Mouse (Mus musculus) inflammation-experienced regulatory T-cells, adult 6 months (primary cell): Measurements from ENCODE around the gene Kcnj12. TPM values are rescaled to one million over a fixed set of nuclear protein-coding genes. Genes with fewer than 3 reads are reported as not detected.

ENCODE experiments used
- ATAC-seq: one replicate; pipeline ENCODE4 v1.8.0; 2017
- polyA plus RNA-seq, 3 experiments: library from polyadenylated mRNA; unstranded; fragments of 100-300 nt; shearing (Covaris generic); gene quantifications; one replicate each; pipeline ENCODE4 v1.2.1; 2017

Gene Kcnj12
- not detected for polyA plus RNA-seq

DNA sequence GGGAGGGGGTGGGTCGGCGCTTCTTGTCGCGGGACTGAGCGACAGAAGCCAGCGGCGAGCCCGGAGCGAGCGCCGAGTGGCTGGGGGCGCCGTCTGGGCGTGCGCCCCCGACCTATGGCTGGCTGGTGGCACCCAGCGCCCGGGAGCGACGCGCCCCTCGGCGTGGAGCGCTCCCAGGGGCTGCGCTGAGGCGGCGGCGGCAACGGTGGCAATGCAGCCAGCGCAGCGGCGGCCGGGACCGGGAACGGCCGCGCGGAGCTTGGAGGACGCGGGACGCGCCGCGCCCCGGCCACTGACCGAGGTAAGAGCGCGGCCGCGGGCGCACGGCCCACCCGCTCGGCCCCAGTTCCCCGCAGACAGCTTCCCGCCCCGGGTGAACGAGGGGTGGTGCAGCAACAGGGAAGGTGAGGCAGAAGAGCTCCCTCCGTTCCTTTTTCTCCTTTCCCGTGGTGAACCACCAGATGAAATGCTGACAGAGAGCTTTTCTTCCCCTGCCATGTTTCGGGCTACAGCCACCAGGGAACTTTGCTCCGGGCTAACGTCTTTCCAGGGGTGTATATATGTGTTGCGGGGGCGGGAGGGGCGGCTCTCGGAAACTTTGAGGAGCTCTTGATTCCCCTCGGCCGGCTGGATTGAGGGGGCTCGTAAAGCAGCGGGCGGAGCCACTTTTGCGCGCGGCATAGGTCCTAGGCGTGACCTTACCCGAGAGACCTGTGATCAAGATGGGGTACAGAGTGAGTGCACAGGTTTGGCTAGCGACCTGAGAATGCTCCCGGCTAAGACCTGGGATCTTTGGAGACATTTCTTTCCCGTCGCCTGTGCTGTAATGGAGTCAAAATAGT is at the start of gene Kcnj12:
TSS of gene Kcnj12 (plus strand) at position 15 of the 842 bp plus-strand sequence.
- ATAC-seq = no peak

DNA sequence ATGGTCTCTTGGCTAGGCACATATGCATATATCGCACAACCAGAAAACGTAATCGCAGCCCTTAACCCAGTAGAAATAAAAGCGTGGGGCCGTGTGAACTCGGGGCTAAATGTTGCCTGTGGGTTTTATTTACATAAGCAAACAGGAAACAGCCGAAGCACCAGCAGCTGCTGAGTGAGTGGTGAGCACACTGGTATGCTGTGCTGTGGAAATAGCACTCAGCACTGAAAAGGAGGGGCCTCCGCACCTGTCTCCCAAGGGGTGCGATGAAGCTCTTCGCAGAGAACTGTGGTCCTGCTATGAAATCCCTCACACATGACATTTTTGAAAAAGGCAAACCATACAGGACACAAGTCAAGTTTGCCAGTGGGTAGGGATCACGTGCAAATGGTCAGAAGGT is 47.3 kb upstream of the Kcnj12 start:
- ATAC-seq = no peak

DNA sequence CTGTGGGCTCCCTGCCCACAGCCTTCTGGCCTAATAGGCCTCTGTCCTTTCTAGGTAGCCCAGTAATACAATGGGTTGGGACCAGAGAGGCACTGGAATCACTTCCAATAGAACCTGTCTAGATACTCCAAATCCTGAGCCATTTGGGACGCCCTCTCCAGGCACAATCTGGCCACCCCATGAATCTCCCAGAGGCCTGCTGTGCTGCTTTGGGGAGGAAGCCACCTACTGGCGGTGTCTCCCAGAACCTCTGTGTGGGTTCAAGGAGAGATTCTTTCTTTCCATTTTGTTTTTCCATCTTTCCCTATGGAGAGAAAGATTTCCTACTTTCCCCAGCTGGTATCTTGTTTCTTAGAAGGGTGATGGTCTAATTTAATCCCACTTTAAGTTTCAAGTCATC is 46.1 kb upstream of the Kcnj12 start:
- ATAC-seq = no peak

DNA sequence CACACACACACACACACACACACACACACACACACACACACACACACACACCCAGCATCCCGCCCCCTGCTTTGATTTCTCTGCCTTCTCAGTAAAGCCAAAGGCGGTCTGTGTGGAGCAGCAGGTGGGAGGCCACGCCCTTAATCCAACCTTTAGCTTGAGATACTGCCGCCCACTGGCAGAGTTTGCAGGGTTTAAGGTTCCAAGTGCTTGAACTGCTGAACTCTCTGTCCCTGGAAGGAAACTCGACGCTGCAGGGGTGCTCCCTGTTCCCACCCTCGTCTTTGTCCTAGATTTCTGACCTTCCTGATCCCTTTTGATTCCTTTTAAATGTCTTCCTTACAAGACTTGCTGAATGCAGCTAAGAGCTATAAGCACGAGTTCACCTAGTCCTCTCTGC is 45.6 kb upstream of the Kcnj12 start:
- no peak for ATAC-seq

GRCm38 (mm10) chr11:60977153-60977552 is 45.2 kb upstream of the Kcnj12 start:
- ATAC-seq = no peak

GRCm38 (mm10) chr11:60978658-60979057 is 43.7 kb upstream of the Kcnj12 start:
- ATAC-seq = no peak

DNA sequence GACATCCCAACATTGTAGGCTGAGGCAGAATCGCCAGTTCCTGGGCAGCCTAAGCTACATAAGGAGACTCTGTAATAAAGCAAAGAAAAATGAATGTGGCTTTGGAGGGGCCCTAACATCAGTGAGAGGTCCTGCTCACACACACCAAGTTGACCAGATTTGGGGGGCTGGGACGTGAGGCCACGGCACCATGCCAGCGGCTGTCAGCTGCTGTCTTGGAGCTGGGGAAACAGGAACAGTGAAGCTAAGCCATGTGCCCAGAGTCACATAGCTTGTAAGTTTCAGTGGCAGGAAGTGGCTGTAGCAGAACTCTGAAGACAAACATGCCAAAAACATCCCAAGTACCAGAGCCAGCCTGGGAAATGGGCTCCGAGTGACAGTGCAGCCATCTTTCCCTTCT is 42.6 kb upstream of the Kcnj12 start:
- ATAC-seq = no peak

GRCm38 (mm10) chr11:60981693-60982486 is 40.5 kb upstream of the Kcnj12 start:
- ATAC-seq = no peak

DNA sequence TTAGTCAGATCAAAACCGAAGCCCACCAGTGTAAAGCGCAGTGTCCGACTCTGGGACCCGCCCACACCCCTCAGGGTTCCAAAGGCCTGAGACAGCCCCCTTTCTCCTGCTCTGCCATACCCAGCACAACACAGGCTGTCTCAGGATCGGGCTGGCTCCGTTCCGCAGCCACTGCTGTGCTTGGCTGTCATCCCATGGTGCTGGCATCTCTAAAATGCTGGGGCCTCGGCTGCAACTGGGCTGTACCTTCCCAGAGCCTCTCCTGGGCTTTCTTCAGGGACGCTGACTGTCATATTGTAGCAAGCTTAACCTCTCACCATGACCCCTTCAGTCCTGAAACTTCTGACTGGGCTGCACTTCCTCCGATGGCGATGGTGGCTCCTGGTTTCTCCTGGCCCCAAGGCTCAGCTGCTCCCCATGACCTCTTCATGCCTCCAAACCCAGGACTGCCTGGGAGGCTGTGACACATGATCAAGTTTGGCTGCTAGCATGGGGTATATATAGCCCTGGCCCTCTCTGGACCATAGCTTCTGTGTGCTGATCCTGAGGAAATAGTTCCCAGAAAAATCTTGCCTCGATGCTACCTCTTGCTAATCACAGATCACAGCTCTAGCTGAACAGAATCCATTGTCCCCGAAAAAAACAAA is 37.3 kb upstream of the Kcnj12 start:
- no peak for ATAC-seq

DNA sequence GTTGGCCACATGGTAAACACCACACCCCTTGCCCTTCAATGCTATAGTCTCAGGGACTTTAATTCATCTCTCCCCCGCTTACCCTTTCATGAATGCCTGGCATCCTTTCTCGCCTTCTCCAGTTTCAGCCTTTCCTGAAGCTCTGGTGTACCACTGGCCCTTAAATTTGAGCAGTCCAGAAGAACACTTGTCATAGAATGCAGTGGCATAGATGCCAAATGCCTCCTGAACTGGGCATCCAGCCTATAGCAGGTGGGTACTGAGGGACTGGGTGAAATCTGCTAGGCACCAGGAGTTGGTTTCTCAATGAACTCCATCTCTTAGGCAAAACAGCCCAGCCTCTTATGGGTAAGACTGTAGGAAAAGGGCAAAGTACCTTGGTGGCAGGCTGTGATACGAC is 31.9 kb upstream of the Kcnj12 start:
- ATAC-seq = no peak

DNA sequence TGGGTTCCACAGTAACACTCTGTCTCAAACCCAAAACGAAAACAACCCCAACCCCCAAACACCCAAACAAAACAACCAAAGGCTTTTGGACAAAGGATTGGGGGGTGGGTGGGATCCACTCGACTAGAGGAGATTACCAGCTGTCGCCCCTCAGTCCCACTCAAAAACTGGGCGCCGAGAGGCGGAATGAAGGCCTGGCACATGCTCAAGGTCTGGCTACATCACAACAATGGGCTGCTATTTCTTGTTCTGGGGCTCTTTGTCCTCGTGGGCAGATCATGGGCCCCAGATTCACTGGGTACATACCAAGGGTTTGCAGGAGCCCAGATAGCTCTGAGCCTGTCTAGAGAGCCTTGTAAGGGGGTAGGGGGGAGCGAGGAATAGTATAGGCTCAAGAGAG is 19.6 kb upstream of the Kcnj12 start:
- ATAC-seq = no peak

- no peak for ATAC-seq
These were observed 18.3 kb upstream of the Kcnj12 start for GRCm38 (mm10) chr11:61004046-61004445.

DNA sequence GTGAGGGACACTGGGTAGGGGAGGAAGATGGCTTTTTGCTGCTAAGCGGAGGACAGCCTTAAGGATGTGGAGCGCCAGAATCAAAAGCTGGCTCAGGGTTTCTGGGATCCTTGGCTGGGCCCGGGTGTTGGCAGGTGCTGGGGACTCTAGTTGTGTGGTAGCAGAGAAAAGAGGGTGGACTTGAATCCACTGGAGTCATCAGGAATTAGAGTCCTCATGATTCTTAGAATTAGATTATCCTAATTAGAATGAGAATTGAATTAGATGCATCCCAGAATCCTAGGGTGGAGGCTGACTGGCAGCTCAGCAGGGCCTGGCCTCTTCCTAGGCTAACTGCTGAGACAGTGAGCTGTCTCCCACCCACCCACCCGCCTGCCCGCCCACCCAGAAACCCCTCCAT is 17.6 kb upstream of the Kcnj12 start:
- ATAC-seq = no peak

DNA sequence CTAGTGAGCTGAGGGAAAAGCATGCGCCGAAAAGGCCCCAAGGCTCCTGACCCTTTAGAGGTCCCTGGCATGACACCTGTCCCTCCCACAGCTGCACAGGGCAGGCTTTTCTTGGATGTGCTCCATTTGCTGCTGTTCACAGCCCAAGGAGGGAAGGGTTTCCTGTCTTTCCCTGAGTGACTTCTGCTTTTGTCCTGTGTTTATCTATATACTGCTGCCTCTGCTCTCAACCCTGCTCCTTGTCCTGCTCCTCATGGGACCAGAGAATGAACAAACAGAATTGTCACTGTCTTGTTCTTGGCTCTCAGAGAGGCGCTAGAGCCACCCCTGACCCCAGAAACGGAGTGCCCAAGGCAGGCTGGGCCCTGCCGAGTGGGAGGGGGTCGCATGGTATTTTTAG is 17.0 kb upstream of the Kcnj12 start:
- no peak for ATAC-seq

DNA sequence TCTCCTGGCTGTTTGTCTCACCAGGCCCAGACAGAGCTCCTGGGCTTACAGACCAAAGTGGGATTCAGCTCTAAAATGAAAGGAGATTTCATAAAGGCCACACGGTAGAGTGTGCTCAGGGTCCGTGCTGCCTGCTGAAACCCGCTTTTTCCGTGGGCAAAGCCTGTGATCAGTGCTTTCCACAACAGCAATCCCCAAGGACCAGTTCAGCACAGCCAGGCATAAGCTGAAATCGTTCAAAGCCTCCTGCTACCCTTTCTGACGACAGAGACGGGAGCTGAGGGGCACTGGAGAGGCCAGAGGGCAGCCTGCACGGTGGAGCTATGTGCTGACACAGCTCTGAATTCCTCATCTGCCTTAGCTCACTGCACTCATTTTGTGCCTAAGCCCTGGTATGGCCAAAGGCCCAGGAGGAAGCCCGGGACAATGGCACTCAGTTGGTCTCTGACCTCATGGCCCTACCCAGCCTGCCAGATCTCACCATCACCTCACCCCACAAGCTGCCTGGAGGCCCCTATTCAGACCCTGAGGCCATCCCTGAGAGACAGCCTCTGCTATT is 10.5 kb upstream of the Kcnj12 start:
- no peak for ATAC-seq

GRCm38 (mm10) chr11:61016866-61017398 is 5.4 kb upstream of the Kcnj12 start:
- no peak for ATAC-seq

GRCm38 (mm10) chr11:61021129-61021528 is 1.2 kb upstream of the Kcnj12 start:
- no peak for ATAC-seq

- no peak for ATAC-seq
These were observed 451 bp upstream of the Kcnj12 start for GRCm38 (mm10) chr11:61021676-61022549.

- no peak for ATAC-seq
These were observed 1.2 kb downstream of the Kcnj12 start for GRCm38 (mm10) chr11:61023416-61024200.

DNA sequence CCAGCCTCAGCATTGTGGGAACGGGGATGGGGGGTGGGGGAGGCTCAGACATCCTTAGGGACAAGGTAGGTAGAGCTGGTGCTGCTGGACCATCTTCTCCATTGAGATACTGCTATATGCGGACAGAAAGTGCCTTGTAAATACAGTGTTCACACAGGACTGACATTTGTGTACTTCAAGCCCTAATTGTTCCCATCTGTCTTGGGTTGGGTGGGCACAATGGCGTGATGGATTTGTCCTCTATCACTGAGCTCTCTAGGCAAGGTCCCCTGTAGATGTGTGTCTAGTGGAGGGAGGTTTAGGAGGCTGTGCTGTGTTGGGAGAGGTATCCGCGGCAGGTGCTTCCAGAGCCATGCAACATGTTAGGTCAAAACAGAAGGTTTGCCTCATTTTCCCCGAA is 2.0 kb downstream of the Kcnj12 start:
- ATAC-seq = no peak

DNA sequence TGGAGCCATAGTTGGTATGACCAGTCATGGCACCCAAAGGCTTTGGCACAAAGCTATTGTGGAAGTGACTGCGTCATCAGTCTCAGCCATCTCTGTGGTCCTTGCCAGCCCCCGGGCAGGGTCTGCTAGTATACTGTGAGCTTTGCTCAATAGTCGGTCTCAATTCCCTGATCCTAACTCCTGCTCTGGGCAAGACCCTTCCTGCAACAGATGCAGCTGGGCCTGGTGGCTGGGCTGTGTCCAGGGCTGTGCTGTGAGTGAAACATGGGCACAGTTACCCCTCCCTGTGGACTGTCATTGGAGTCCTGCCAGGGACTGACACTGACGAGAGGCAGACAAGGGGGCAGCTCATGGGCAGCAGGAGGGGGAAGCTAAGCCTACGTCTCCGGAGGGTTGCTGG is 2.6 kb downstream of the Kcnj12 start:
- ATAC-seq = no peak
